ENCODE assay signal across 12 mouse cellular contexts in the genomic region with DNA sequence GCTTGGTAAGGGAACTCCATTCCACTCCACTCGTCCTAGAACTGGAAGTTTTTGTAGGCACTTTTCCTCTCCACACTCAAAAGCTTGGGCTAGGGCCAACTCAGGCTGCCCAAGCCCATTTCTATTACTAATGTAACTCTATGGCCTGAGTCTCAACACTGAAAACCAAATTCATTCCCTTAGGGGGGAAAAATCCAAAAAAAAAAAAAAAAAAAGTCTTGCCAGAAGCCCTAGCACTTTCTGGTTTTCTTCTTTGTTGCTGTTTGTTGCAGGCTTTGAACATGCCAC. TPM values are rescaled to one million over a fixed set of nuclear protein-coding genes. Genes with fewer than 3 reads are reported as not detected.
DNase-seq lines count a peak whose midpoint lies in the region; ATAC-seq lines count a peak whose summit lies in the region.
"Had no signal": no experiment of that assay in that cellular context is flagged by ENCODE, and none has a peak within 500 bp of the region (broad histone marks: within the 10 kb centered on the region; RNA-seq: fewer than 3 reads in every experiment).

No protein-coding gene starts in this region.

- peaks cover 10% of the 10 kb centered on the region for H3K4me1 ChIP-seq in heart, embryonic 16.5 days (ENCODE audit: control insufficient read depth, insufficient read depth, low read length)
- H3K4me1 ChIP-seq in brown adipose tissue, adult 24 weeks (ENCODE audit: control insufficient read depth, insufficient read depth, insufficient read length, low read length): peaks cover 9% of the 10 kb centered on the region
- H3K4me1 ChIP-seq in hindbrain, embryonic 11.5 days (replicated peaks; ENCODE audit: control insufficient read depth, insufficient read depth, low read length): no peaks in the 10 kb centered on the region

- H3K9ac ChIP-seq in heart, embryonic 16.5 days (ENCODE audit: low read length): no peak overlapping the region
- peak overlapping the region; percentile 69 for H3K9ac ChIP-seq in hindbrain, embryonic 11.5 days (ENCODE audit: low read depth, low read length)
- H3K9ac ChIP-seq: midbrain, embryonic 12.5 days had no signal

- peak overlapping the region; percentile 38; the same call in 1 of the 2 replicates for H3K4me2 ChIP-seq in heart, embryonic 16.5 days (ENCODE audit: low read depth, low read length)
- peak overlapping the region; percentile 95 for H3K4me2 ChIP-seq in hindbrain, embryonic 11.5 days (replicated peaks; ENCODE audit: low read depth, low read length)
- H3K4me2 ChIP-seq: midbrain, embryonic 12.5 days had no signal

- H3K9me3 ChIP-seq in heart, embryonic 16.5 days (replicated peaks; ENCODE audit: control insufficient read depth, low read length): no peaks in the 10 kb centered on the region
- no peaks in the 10 kb centered on the region for H3K9me3 ChIP-seq in hindbrain, embryonic 11.5 days (ENCODE audit: control insufficient read depth, low read length)
- H3K9me3 ChIP-seq: midbrain, embryonic 12.5 days had no signal

- peaks cover 80% of the 10 kb centered on the region for H3K27me3 ChIP-seq in heart, embryonic 16.5 days (ENCODE audit: control insufficient read depth, insufficient read depth, low read length)
- H3K27me3 ChIP-seq in hindbrain, embryonic 11.5 days (ENCODE audit: control insufficient read depth, insufficient read depth, low read length): peaks cover 27% of the 10 kb centered on the region
- H3K27me3 ChIP-seq: Patski had no signal

- no peak overlapping the region for H3K27ac ChIP-seq in heart, embryonic 16.5 days (ENCODE audit: low read length)
- peak overlapping the region; percentile 17 for H3K27ac ChIP-seq in brown adipose tissue, adult 24 weeks (replicated peaks; ENCODE audit: low read depth, low read length)
- H3K27ac ChIP-seq in hindbrain, embryonic 11.5 days (ENCODE audit: low read depth, low read length): peak overlapping the region; percentile 24
- H3K27ac ChIP-seq: midbrain, embryonic 12.5 days had no signal

- WGBS in heart, embryonic 16.5 days: 36% methylated on average over 1 of the region's 1 CpGs
- WGBS in hindbrain, embryonic 11.5 days: 0% methylated on average over 1 of the region's 1 CpGs

- no peak for ATAC-seq in heart, embryonic 16.5 days (replicated peaks; ENCODE audit: extremely low read depth, insufficient read depth, low FRiP score)
- no peak for ATAC-seq in hindbrain, embryonic 11.5 days (ENCODE audit: low FRiP score)
- ATAC-seq: Patski had no signal

- H3K36me3 ChIP-seq in heart, embryonic 16.5 days (ENCODE audit: control insufficient read depth, insufficient read depth): no peaks in the 10 kb centered on the region
- no peaks in the 10 kb centered on the region for H3K36me3 ChIP-seq in hindbrain, embryonic 11.5 days (ENCODE audit: control insufficient read depth, insufficient read depth, low read length)
- H3K36me3 ChIP-seq: midbrain, embryonic 12.5 days had no signal

- no peak overlapping the region for H3K4me3 ChIP-seq in heart, embryonic 16.5 days (ENCODE audit: low read length)
- H3K4me3 ChIP-seq in brown adipose tissue, adult 24 weeks (ENCODE audit: insufficient read depth, low read depth, low read length): 0 out of 2 replicates have a peak overlapping the region, but pooled peaks have one; percentile 2
- H3K4me3 ChIP-seq in hindbrain, embryonic 11.5 days (ENCODE audit: low read depth, low read length): peak overlapping the region; percentile 76
- H3K4me3 ChIP-seq: midbrain, embryonic 12.5 days had no signal

- DNase-seq in heart, adult 9 months (ENCODE audit: low spot score in 2 of 2): no peak
- DNase-seq in hindbrain, embryonic 11.5 days (ENCODE audit: low spot score): no peak
- peak; percentile 47 for DNase-seq in lung, postnatal 10 days
- DNase-seq in cerebellum, adult 9-11 months: no peak
- no peak for DNase-seq in cerebellum, adult 11-12 months
- DNase-seq in thymus, postnatal 4 days: no peak
- DNase-seq: cerebellum, adult 18-20 months; kidney, adult 8-10 months had no signal

RNA-seq across cellular contexts. Expression of a gene that starts 2.6 kb away (rescaled TPM):
- polyA plus RNA-seq in heart, embryonic 16.5 days (2015; fragmentation: Nextera tagmentation; extraction: Ambion mirVana): 1.5 and 2.0 TPM in 2 replicates
- polyA plus RNA-seq in brown adipose tissue, adult 24 weeks (2012; ENCODE audit: insufficient read depth, insufficient read length, missing spikeins): 2.9 TPM in 1 of 2 replicates, not detected in the other
- 63.7 and 68.1 TPM in 2 replicates for polyA plus RNA-seq in hindbrain, embryonic 11.5 days (2014; fragmentation: Nextera tagmentation; extraction: Ambion mirVana)

RNA-seq across cellular contexts. Expression of a gene that starts 3.9 kb away (rescaled TPM):
- polyA plus RNA-seq in heart, embryonic 16.5 days (2015; fragmentation: Nextera tagmentation; extraction: Ambion mirVana): 0.44 and 0.68 TPM in 2 replicates
- polyA plus RNA-seq in brown adipose tissue, adult 24 weeks (2012; ENCODE audit: insufficient read depth, insufficient read length, missing spikeins): 0.50 and 0.99 TPM in 2 replicates
- polyA plus RNA-seq in hindbrain, embryonic 11.5 days (2014; fragmentation: Nextera tagmentation; extraction: Ambion mirVana): 4.0 and 4.1 TPM in 2 replicates

RNA-seq across cellular contexts. Expression of a gene that starts 15.3 kb away (rescaled TPM):
- polyA plus RNA-seq in heart, embryonic 16.5 days (2015; fragmentation: Nextera tagmentation; extraction: Ambion mirVana): 0.13 and 0.32 TPM in 2 replicates
- polyA plus RNA-seq in brown adipose tissue, adult 24 weeks (2012; ENCODE audit: insufficient read depth, insufficient read length, missing spikeins): not detected in 2 replicates
- 4.9 and 5.4 TPM in 2 replicates for polyA plus RNA-seq in hindbrain, embryonic 11.5 days (2014; fragmentation: Nextera tagmentation; extraction: Ambion mirVana)
- polyA plus RNA-seq: midbrain, embryonic 12.5 days had no signal

RNA-seq across cellular contexts. Expression of a gene that starts 29.5 kb away (rescaled TPM):
- 0.54 TPM in 1 of 2 replicates, not detected in the other for polyA plus RNA-seq in heart, embryonic 16.5 days (2015; fragmentation: Nextera tagmentation; extraction: Ambion mirVana)
- 14.0 and 26.4 TPM in 2 replicates for polyA plus RNA-seq in brown adipose tissue, adult 24 weeks (2012; ENCODE audit: insufficient read depth, insufficient read length, missing spikeins)
- 11.9 and 12.8 TPM in 2 replicates for polyA plus RNA-seq in hindbrain, embryonic 11.5 days (2014; fragmentation: Nextera tagmentation; extraction: Ambion mirVana)
- polyA plus RNA-seq: midbrain, embryonic 12.5 days had no signal

RNA-seq across cellular contexts. Expression of a gene that starts 42.4 kb away (rescaled TPM):
- 1.3 and 3.3 TPM in 2 replicates for polyA plus RNA-seq in heart, embryonic 16.5 days (2015; fragmentation: Nextera tagmentation; extraction: Ambion mirVana)
- polyA plus RNA-seq in brown adipose tissue, adult 24 weeks (2012; ENCODE audit: insufficient read depth, insufficient read length, missing spikeins): 35.9 and 39.4 TPM in 2 replicates
- 23.8 and 39.3 TPM in 2 replicates for polyA plus RNA-seq in hindbrain, embryonic 11.5 days (2014; fragmentation: Nextera tagmentation; extraction: Ambion mirVana)
- polyA plus RNA-seq: midbrain, embryonic 12.5 days had no signal

Comparison
In these comparisons a context has a peak if more than half of its experiments do, and no peak if none do; other contexts are left out.
1. RNA of a gene that starts 2.6 kb away (polyA plus RNA-seq): 63.7 to 68.1 TPM in hindbrain, embryonic 11.5 days; 2.9 TPM in brown adipose tissue, adult 24 weeks and 1.5 to 2.0 TPM in heart, embryonic 16.5 days; every median in the first group is over 10 times any median in the second.